Mouse (Mus musculus): ENCODE results near the gene Ints7.

The Ints7 gene

DNA sequence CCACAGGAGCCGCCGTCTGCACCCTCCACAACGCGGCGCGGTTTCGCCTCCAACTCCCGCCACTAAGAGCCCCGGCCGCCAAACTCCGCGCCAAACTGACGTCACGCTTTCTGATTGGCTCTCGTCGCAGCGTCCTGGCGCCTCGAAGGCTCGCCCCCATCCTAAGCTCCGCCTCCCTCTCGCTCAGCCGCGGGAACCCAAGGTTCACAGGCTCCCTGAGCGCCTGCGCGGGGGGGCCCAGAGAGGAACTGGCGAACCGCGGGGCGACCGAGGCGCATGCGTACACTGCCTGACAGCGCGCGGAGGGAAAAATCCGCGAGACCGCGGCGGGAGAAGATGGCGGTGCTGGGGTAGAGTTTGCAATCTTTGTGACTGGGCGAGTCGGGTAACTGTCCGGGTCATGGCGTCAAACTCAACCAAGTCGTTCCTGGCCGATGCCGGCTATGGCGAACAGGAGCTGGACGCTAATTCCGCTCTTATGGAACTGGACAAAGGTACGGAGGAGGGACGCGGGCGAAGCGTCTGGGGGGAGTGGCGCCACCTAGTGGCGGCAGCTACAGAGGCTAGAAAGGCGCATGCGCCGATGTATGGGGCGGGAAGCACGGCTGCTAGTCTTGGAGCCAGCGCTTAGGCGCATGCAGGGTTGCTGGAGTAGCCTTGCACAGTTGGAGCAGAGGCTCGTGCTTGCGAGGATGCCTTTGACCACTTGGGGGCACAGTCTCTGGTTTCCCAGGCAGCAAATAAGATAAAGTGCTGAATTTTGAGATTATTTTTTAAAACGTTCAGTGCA is at the start of gene Ints7, which contains the start of gene Dtl:
TSS of gene Ints7 (plus strand) at position 179 of the 790 bp plus-strand sequence.
TSS of gene Dtl (minus strand) at position 87 of the 790 bp plus-strand sequence.
- peak; percentile 100 for DNase-seq

DNA sequence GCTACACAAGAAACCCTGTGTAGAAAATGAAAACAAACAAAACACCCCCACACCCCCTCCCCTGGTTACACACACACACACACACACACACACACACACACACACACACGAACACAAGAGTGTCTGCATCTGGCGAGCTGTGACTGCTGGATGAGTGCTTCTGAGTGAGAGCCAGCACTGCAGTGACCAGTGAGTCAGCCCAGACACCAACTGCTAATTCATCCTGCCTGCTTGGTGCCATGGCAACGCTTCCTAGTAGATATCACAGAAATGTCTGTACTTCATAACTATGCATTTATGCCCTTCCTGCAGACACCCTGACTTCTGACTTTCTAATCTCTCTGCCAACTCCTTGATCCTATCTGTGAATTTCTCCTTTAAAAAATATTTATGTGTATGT is 48.3 kb upstream of the Ints7 start:
- no peak for DNase-seq

DNA sequence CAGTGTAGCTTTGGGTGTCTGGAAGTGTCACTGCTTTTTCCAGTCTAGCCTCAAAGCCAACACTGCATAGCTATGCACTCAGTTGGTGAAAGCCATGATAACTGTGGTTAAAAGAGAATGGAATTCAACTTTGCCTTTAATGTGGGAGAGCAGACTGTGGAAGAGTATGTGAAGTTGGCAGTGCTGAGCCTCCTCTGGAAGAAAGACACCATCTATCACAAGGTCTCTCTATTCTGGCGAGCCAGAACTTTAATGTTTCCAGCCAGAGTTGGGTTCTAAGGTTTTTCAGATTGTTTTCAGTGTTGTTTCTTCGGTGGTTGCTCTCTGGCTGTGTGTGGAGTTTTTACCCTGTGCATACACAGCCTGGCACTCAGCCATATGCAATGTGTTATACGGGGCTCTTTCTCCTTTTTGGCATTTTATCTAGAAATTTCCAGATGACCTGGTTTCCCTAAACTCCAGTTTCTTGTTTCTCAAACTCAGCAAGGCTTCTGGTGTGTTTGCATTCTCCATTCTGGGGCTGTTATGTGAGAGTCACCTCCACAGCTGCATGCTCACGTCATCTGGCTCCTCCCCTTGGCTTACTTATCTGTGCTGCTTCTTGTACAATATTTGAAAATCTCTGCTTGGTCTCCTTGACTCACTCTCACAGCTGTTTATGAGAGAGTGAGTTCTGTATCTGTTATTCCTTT is 47.4 kb upstream of the Ints7 start:
- DNase-seq = peak; percentile 75

DNA sequence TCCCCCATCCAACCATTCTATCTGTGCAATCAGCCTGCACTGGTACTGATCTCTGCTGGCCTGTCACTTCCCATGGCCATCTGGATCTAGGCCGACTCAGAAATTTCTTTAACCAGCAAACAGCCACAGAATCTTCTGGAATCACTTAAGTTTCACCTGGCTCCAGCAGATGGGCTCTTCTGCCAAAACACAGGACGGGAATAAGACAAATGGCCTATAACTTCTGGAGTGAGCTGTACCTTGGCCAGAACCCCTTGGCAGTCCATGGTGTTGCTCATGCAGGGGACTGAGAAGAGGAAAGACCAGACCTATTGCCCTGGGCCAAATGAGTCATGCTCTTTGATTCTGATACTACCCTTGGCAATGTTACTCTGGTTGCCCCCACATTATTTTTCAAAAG is 46.0 kb upstream of the Ints7 start:
- no peak for DNase-seq

DNA sequence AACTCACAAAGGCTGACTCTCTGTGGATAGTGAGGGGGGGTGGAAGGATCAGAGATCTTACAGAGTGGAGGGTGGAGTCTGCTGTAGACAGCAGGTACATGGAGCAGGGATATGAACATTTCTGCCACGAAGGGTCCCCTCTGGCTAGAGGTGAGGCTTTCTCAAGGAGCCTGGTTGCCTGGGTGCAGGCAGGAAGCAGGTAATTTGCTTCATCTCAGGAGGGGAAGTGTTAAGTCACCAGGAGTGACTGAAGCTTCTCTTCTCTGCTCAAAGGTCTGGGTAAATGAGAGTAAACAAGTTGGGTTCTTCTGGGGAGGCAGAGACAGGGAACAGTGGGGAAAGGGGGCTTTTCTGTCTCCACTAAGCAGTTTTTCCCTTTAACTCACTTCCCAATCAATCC is 44.4 kb upstream of the Ints7 start:
- DNase-seq = no peak

DNA sequence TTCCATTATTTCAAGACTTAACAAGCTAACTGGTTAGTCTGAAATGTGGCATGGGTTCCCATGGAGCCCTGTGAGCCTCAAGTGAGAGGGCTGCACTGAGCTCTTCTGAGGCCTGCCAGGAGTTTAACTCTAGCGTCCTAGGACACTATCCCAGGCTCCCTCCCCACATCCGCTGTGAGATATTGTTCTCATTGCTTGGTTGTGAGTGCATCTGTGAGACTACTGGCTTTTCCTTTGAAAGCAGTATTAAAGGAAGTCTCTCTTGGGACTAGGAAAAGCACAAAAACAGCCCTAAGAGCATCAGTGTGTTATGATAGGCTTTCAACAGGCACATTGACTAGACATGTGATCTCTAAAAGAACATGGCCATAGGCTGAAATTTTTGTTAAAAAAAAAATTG is 40.5 kb upstream of the Ints7 start:
- no peak for DNase-seq

DNA sequence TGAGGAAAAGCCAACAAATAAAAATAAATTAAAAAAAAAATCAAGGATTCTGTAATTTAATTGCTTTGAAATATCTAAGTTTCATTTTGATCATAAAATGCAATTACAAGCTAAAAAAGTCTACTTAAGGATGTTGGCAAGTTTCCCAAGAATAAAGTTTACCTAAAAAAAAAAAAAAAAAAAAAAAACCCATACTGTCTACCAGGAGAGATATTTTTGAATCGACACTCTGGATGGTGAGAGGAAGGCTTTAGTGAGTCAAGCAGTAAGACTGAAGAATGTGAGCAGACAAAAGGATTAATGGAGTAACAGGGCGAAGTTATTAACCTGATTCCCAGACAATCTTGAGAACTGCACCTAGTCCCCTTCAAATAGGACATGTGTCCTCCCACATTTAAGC is 35.1 kb upstream of the Ints7 start:
- DNase-seq = no peak

DNA sequence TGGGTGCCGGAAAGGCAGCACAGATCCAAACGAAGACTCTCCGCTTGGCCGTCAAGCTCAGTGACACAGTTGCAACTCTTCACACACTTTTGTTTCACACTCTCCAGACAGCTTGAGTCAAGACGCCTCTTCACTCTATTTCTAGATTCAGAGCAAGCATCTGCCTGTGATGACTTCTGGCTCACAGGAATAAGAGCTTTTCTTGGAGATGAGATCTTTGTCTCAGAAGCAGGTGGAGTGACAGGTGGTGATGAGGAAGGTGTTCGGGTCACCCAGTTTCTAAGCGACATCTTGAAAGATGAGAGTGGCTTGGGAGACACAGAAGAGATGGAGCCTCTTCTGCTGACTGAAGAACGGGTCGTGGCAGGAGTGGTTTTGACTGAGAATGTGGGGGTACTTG is 34.4 kb upstream of the Ints7 start:
- DNase-seq = no peak

DNA sequence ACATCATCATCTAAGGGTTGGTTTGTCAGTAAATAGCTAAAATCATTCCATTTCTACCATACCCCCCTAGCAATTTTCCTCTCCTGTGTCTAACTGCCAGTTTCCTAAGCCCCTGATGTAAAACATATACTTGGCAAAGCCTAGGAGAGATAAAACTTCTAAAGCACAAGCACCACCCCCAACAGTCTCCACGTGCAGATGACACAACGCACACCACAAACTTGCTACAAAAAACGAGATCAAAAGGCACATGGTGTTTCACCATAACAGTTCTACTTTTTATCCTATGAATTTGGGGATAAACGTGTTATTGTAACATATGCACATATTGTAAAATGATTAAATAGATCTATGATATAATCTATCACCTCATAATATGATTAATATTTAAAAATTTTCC is 33.8 kb upstream of the Ints7 start:
- no peak for DNase-seq

DNA sequence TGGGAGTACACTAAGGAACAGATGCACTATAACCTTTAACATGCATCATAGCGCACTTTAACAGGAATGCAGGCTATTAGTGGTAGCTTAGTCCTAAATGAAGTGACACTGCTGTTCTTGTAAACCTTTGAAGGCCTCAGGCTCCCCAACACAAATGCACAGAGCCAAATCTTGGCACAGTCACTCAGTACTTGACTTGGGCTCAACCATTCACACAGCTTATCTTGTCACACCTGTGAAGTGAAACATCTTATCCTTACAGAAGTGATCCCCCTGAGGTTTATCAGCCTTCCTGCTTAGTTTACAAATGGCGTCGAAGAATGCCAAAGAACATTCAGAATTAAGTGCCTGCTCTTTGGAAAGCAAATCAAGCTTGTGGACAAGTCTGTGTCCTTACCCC is 31.7 kb upstream of the Ints7 start:
- no peak for DNase-seq

DNA sequence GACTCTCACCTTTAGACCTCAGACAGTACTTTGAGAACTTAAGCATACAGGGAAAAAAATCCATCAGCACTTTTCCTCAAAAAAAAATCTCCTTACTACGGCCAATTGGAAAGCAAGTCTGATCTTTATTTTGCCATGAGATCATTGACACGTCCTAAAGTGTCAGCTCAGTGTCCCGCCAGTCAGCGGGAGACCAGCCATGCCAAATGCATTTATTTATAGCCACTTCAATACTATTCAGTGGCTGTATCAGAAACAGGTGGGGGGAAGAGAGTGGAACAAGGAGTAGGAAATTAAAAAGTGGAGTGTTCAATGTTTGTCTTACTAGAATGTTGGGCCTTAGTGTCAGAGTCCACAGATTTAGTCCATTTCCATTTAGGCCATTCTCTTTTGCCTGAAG is 24.6 kb upstream of the Ints7 start:
- DNase-seq = no peak

DNA sequence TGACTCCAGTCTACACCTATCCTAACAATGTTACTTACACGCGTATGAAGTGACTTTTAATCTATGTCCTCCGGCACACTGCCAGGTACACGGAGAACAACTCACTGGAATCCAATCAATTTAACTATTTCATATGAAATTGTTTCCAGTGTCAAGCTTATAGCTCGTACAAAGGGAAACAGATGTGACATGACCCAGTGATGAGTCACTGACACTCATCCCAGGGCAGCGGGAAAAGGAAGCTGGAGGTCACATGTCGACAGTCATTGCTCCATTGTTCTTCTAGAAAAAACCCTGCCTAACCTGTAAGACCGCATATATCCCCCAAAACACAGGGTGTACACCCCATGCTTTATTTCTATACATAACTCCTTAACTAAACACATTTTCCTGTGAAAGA is 18.3 kb upstream of the Ints7 start:
- DNase-seq = no peak

DNA sequence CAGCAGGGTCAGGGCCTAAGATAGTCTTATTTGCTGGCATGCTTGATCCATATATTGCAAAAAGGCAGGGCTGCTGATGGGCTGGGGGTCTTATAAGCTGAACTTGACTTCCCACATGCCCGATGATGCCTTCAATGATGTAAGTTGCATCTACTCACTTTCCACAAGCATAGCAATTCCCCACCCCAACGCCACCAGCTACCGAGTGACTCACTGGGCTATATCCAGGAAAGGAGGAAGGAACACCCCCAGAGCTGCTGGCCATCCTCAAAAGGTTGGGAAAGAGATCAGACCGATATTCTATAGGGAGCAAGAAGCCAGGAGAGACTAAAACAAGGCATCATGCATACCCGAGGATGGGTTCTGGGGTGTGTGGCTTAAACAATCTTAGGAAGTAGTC is 15.7 kb upstream of the Ints7 start:
- DNase-seq = no peak

DNA sequence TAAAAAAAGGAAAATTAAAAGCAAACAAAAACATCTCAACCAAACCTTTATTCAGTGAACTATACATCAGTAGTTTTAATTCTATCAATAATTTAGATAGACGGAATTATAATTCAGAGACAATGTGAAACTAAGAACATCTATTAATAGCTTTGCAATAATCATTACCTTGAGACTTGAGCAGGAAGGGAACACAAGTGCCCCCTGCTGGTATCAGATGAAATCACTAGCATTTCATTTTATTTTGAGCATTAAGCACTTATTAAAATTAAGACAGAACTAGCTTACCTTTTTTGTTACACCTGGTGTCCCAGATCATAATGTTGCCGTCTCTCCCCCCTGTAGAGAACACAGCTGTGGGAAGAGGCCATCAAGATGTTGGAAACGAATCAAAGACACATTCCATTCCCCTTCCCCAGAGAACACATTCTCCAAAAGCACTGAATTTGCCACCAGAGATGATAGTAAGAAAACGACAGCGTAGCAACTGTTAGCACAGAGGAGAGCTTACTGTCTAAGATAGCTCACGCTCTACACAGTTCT is 12.5 kb upstream of the Ints7 start:
- DNase-seq = peak; percentile 45

DNA sequence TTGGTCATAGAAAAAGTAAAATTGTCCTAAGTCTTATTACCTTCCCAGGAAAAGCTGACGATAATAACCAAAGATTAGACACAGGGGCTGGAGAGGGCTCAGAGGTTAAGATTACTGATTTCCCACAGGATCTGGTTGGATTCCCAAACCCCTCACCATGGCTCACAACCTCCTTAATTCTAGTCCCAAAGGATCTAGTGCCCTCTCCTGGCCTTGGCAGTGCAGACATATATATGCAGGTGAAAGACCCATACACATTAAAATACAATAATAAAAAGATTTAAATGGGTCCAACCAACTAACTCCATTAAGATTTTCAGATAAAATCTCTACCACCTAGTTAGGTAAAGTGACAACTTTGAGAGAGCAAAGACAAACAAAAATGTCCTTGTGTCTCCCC is 7.6 kb upstream of the Ints7 start:
- DNase-seq = peak; percentile 56

DNA sequence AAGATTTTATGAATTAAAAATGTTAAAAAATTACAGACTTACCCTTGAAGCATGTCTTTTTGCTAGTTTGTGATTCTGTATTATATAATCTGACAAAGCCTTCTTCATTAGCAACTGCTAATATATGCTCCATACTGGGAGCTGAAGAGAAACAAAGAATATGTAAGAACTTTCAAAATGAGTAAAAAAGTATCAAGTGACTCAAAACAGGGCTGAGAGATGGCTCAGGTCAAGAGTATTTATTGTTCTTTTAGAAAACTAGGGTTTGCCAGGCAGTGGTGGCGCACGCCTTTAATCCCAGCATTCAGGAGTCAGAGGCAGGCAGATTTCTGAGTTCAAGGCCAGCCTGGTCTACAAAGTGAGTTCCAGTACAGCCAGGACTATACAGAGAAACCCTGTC is 5.8 kb upstream of the Ints7 start:
- no peak for DNase-seq

DNA sequence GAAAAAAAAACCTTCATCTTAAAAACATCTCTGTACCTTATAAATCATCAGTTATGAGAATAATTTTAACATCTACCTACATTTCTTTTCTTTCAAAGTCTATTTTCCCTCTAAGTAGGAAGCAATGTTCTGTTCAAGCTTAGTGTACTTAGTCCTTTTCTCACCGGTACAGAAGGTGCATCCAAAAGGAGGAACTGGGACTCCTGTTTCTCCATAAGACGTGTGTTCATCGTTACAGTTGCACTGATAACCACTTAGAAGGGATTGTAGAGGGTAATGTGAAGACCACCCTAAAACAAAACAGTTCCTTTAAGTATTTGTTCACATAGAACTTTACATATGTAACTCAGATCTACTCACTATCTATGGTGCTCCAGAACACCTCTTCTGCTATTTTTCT is 5.0 kb upstream of the Ints7 start:
- DNase-seq = no peak

DNA sequence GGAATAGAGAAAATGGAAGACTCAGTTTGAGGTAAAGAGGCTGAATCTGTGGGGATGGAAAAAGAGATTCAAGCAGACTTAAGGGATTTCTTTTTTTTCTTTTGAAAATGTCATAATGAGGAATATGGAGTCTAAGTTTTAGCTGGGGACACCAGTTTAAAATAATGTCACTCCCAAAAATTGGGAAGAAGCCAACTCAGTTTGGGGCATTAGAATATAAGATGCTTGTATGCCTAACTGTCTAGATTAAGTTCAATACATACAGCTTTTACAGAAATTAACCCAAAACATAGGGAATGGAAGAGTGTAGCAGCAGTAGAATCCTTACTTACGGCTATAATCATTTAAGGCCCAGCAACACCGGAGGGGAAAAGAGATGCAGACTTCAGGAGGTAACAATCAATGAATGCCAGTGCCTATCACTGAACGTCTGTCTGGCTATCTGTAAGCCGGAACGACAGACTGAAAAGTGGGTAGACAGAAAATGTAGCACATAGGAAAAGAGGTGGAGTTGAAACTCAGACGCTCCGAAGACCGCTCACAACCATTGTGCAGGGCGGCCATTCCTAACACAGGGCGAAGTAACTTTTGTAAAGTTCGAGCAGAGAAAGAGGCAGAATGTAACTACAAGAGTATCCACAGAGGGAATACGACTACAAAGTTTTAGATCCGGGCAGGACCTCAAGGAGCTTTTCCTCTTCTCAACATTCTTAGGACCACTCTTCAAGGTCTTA is 1.4 kb upstream of the Ints7 start:
- peak; percentile 25 for DNase-seq

DNA sequence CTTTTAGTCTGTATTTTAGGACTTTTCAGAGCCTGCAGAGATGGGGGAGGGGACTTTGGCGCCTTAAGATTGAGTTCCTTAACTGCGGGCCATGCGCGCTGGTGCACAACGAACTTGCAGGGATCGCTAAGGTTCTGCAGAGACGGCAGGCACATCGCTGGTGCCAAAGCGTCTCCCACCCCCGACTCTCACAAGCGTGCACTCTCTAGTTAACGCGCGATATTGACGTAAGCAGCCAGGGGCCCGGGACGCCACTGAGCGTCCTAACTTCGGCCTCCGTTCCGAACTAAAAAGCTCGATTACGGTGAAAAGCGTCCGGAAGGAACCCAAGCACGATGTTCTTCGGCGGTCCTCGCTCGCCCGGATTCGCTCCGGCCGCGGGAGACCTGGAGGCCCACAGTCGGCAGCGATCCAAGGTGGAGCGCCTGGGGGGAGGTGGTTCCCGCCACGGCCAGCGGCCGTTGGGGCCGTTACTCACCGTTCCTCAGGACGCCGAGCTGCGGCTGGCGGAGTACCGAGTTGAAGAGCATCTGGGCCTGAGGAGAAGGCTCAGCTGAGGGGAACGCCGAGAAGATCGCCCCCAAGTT is 472 bp upstream of the Ints7 start:
- DNase-seq = peak; percentile 70

DNA sequence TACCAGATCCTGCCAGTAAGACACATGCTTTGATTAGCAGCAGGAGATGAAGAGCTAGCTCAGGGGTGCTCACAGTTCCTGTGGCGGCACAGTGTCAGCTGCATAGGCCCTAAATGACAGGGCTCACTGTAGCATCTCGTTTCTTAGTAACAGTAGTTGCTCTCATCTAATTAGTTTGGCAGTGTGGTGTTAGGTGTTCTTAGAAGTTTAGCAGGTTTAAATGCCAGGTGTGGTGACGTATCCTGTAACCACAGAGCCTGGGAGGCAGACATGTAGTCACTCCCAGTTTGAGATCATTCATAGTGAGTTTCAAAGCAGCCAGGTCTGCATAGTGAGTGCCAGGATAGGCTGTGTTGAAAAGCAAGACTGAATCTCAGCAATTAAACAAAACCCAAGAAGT is 4.1 kb downstream of the Ints7 start:
- DNase-seq = no peak

DNA sequence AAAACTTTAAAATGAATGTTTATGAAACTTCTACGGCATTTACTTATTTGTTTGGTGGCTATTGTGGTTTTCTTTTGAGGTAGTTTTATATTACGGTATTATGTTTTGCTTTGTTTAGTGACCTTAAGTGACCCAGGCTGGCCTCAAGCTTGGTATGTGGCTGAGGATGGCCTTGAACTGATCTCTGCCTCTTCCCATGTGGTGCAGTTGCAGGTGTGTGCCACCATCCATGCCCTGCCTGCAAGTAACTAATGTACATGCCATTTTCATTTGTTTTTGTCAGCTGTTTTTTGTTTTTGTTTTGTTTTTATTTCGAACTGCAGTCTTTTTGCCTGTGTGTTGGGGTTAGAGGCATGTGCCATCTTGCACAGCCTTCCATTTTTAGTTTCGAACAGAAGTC is 6.2 kb downstream of the Ints7 start:
- no peak for DNase-seq

DNA sequence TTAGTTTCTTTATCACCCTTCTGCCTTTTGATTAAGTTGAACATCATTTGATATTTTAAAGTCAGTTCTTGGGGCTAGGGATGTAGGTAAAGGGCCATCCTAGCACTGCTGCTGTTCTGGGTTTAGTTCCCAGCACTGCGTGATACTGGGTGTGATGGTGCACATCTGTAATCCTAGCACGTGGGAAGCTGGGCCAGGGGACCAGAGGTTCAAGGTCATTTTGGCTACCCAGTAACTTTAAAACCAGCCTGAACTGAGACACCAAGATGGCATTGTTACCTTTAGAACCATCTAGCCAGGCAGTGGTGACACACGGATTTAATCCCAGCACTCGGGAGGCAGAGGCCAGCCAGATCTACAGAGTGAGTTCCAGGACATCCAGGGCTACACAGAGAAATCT is 8.4 kb downstream of the Ints7 start:
- no peak for DNase-seq

DNA sequence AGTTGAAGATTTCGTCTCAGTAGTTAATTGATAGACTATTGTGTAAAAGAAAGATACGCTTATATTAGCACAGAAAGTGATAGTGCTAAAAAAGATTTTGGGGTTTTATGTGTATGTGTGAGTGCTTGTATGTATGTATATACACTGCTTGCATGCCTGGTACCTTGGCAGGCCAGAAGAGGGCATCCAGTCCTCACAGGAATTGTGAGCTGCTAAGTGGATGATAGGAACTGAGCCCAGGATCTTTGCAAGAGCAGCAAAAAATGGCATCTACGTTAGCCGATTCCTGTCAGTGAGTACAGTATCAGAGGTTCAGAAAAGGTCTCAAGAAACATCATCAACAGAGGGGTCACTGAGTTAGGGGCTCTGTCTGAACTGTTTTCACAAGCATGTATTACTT is 9.0 kb downstream of the Ints7 start:
- no peak for DNase-seq
